Mouse (Mus musculus): ENCODE data around the gene Zfp839.

- no peak for TF ChIP-seq ZNF384 (IDR thresholded peaks at IDR 0.05; ENCODE audit: low read depth, low read length)
- TF ChIP-seq CHD2 (IDR thresholded peaks at IDR 0.05; ENCODE audit: low read depth, low read length), result no peak
- TF ChIP-seq MAFK (IDR thresholded peaks at IDR 0.05; ENCODE audit: insufficient read depth, low read depth, low read length), result no peak
- no peak for TF ChIP-seq HCFC1 (IDR thresholded peaks at IDR 0.05; ENCODE audit: borderline replicate concordance, insufficient read depth, low read length)
- no peak for TF ChIP-seq ZC3H11A (IDR thresholded peaks at IDR 0.05; ENCODE audit: borderline replicate concordance, low read depth, low read length)
Measured at GRCm38 (mm10) chr12:110909962-110910361, 59.9 kb downstream of the Zfp839 start.

All from ES-E14 (cell line).